9 mouse cellular contexts compared by ENCODE assay signal in the genomic region with DNA sequence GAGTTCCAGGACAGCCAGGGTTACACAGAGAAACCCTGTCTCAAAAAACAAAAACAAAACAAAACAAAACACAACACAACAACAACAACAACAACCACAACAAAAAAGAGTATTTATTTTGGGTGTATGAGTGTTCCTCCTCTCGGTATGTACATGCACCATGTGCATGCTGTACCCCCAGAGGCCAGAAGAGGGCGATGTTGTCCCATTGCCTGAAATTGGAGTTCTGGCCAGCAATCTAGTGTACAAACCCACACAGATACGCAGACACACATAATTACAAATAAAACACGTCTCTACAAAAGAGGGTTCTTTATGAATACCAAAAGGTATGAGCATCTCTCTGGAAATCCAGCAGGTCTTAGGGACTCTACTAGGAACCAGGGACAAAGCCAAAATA.
DNase-seq lines count a peak whose midpoint lies in the region; ATAC-seq and TF ChIP-seq lines count a peak whose summit lies in the region.
"Had no signal": no experiment of that assay in that cellular context is flagged by ENCODE, and none has a peak within 500 bp of the region (broad histone marks: within the 10 kb centered on the region; RNA-seq: fewer than 3 reads in every experiment).

No protein-coding gene starts in this region.

- no peaks in the 10 kb centered on the region for H3K9me3 ChIP-seq in forebrain, postnatal 0 days (ENCODE audit: low read length)
- H3K9me3 ChIP-seq in forebrain, embryonic 16.5 days (ENCODE audit: control insufficient read depth, low read length) = no peaks in the 10 kb centered on the region; the same call in 1 of the 2 replicates
- no peaks in the 10 kb centered on the region for H3K9me3 ChIP-seq in liver, embryonic 11.5 days (ENCODE audit: control insufficient read depth, low read length)
- H3K9me3 ChIP-seq: liver, embryonic 15.5 days had no signal

- CTCF ChIA-PET in Patski (lab: Charles Lee) = no interaction called here

- H3K4me2 ChIP-seq in forebrain, postnatal 0 days (ENCODE audit: low read depth) = no peak overlapping the region
- no peak overlapping the region for H3K4me2 ChIP-seq in forebrain, embryonic 16.5 days (ENCODE audit: low read length)
- H3K4me2 ChIP-seq in liver, embryonic 11.5 days = no peak overlapping the region
- H3K4me2 ChIP-seq: liver, embryonic 15.5 days had no signal

- in situ Hi-C loops in Patski (cut with MboI; ENCODE audit: low pct_unique_long_range_greater_than_20kb) = loop anchor here (5.0 kb wide), 2 partner anchors 77 to 167 kb away; no protein-coding TSS in a partner anchor

- TF ChIP-seq POLR2A in liver, adult 2 months (IDR thresholded peaks at IDR 0.05; ENCODE audit: extremely low read depth, insufficient read depth, low read length) = no peak

- no peaks in the 10 kb centered on the region for H3K36me3 ChIP-seq in forebrain, postnatal 0 days (ENCODE audit: insufficient read depth)
- no peaks in the 10 kb centered on the region for H3K36me3 ChIP-seq in forebrain, embryonic 16.5 days (ENCODE audit: control insufficient read depth, insufficient read depth)
- H3K36me3 ChIP-seq in liver, adult 2 months (ENCODE audit: control insufficient read depth, insufficient read depth, low read length) = no peaks in the 10 kb centered on the region
- H3K36me3 ChIP-seq in liver, embryonic 11.5 days (ENCODE audit: control insufficient read depth, insufficient read depth, low read length) = no peaks in the 10 kb centered on the region
- H3K36me3 ChIP-seq: liver, embryonic 15.5 days had no signal

- H3K79me2 ChIP-seq in liver, adult 2 months (ENCODE audit: control insufficient read depth, insufficient read depth, low read length) = no peaks in the 10 kb centered on the region

- 72% methylated on average over 4 of the region's 4 CpGs for WGBS in forebrain, postnatal 0 days
- WGBS in forebrain, embryonic 16.5 days = 75% methylated on average over 4 of the region's 4 CpGs
- WGBS in liver, adult 2 months = 67% methylated on average over 4 of the region's 4 CpGs
- WGBS in liver, embryonic 11.5 days = 70% methylated on average over 4 of the region's 4 CpGs

- H3K9ac ChIP-seq in forebrain, postnatal 0 days = no peak overlapping the region
- H3K9ac ChIP-seq in forebrain, embryonic 16.5 days (replicated peaks; ENCODE audit: low read depth, low read length) = no peak overlapping the region
- H3K9ac ChIP-seq in liver, adult 2 months (ENCODE audit: low read depth, low read length) = no peak overlapping the region
- H3K9ac ChIP-seq in liver, embryonic 11.5 days (ENCODE audit: low read depth, low read length) = no peak overlapping the region
- H3K9ac ChIP-seq: liver, embryonic 15.5 days had no signal

- DNase-seq in forebrain, postnatal 0 days = peak; percentile 74
- DNase-seq in liver, adult 2 months (ENCODE audit: extremely low read depth, low read depth, low spot score) = no peak
- DNase-seq in liver, embryonic 11.5 days (ENCODE audit: low spot score) = no peak
- DNase-seq in Patski (ENCODE audit: low read depth, low spot score) = no peak
- peak; percentile 43 to 65 for DNase-seq in layer of hippocampus, postnatal 25 days (ENCODE audit: extremely low spot score in 1 of 2, low spot score in 1 of 2)
- no peak for DNase-seq in ovary, adult 18-20 months (ENCODE audit: low spot score)
- DNase-seq in urinary bladder, postnatal 4 days (ENCODE audit: low spot score in 2 of 2) = no peak

- no peaks in the 10 kb centered on the region for H3K27me3 ChIP-seq in forebrain, postnatal 0 days (ENCODE audit: insufficient read depth, low read length)
- H3K27me3 ChIP-seq in forebrain, embryonic 16.5 days (replicated peaks; ENCODE audit: control insufficient read depth, insufficient read depth, low read length) = no peaks in the 10 kb centered on the region
- no peaks in the 10 kb centered on the region for H3K27me3 ChIP-seq in liver, adult 2 months (ENCODE audit: control insufficient read depth, insufficient read depth, low read length)
- no peaks in the 10 kb centered on the region for H3K27me3 ChIP-seq in liver, embryonic 11.5 days (replicated peaks; ENCODE audit: control insufficient read depth, insufficient read depth, low read length)
- H3K27me3 ChIP-seq in Patski = peaks cover 11% of the 10 kb centered on the region
- H3K27me3 ChIP-seq: liver, embryonic 15.5 days had no signal

- H3K27ac ChIP-seq in forebrain, postnatal 0 days (ENCODE audit: low read depth, low read length) = no peak overlapping the region
- H3K27ac ChIP-seq in forebrain, embryonic 16.5 days (ENCODE audit: low read length) = no peak overlapping the region
- H3K27ac ChIP-seq in liver, adult 2 months (replicated peaks; ENCODE audit: insufficient read depth, low read depth, low read length) = no peak overlapping the region
- no peak overlapping the region for H3K27ac ChIP-seq in liver, embryonic 11.5 days (ENCODE audit: low read depth, low read length)
- H3K27ac ChIP-seq: liver, embryonic 15.5 days had no signal

- no peak for ATAC-seq in forebrain, postnatal 0 days
- no peak for ATAC-seq in forebrain, embryonic 16.5 days
- no peak for ATAC-seq in liver, embryonic 11.5 days (replicated peaks; ENCODE audit: low FRiP score)
- ATAC-seq in Patski = no peak

- peak; percentile 86 for TF ChIP-seq CTCF in forebrain, postnatal 0 days (IDR thresholded peaks at IDR 0.05; ENCODE audit: low read depth)
- peak; percentile 56; the same call in 1 of the 2 replicates for TF ChIP-seq CTCF in liver, adult 2 months (IDR thresholded peaks at IDR 0.05; ENCODE audit: low read depth, low read length)
- TF ChIP-seq CTCF in Patski (IDR thresholded peaks at IDR 0.05) = peak; percentile 69

- no peaks in the 10 kb centered on the region for H3K4me1 ChIP-seq in forebrain, postnatal 0 days (ENCODE audit: insufficient read depth)
- no peaks in the 10 kb centered on the region for H3K4me1 ChIP-seq in forebrain, embryonic 16.5 days (replicated peaks; ENCODE audit: control insufficient read depth, insufficient read depth, low read length)
- H3K4me1 ChIP-seq in liver, adult 2 months (ENCODE audit: control insufficient read depth, insufficient read depth, low read length) = no peaks in the 10 kb centered on the region
- no peaks in the 10 kb centered on the region for H3K4me1 ChIP-seq in liver, embryonic 11.5 days (replicated peaks; ENCODE audit: control insufficient read depth, insufficient read depth, low read length)
- H3K4me1 ChIP-seq: liver, embryonic 15.5 days had no signal

- H3K4me3 ChIP-seq in forebrain, postnatal 0 days (ENCODE audit: low read depth, low read length) = no peak overlapping the region
- H3K4me3 ChIP-seq in forebrain, embryonic 16.5 days (replicated peaks; ENCODE audit: low read length) = no peak overlapping the region
- no peak overlapping the region for H3K4me3 ChIP-seq in liver, adult 2 months (ENCODE audit: insufficient read depth, low read depth, low read length)
- no peak overlapping the region for H3K4me3 ChIP-seq in liver, embryonic 11.5 days (ENCODE audit: low read depth, low read length)
- H3K4me3 ChIP-seq: liver, embryonic 15.5 days had no signal

- POLR2A ChIA-PET in Patski (lab: Charles Lee) = no interaction called here

Comparison
In these comparisons a context has a peak if more than half of its experiments do, and no peak if none do; other contexts are left out.
1. DNase-seq: peak in forebrain, postnatal 0 days (single experiment) and layer of hippocampus, postnatal 25 days (2 of 2); none in liver, adult 2 months (single experiment), liver, embryonic 11.5 days (single experiment), Patski (single experiment), ovary, adult 18-20 months (single experiment) and urinary bladder, postnatal 4 days (0 of 2).
2. Peak in every context shown above with its lines, with median percentiles within 50 percentile points of each other: CTCF ChIP-seq.